ENCODE assay signal across 10 mouse cellular contexts in genomic region chr9:98427906-98428517, GRCm38 (mm10). TPM values are rescaled to one million over a fixed set of nuclear protein-coding genes. Genes with fewer than 3 reads are reported as not detected.
DNase-seq lines count a peak whose midpoint lies in the region; ATAC-seq lines count a peak whose summit lies in the region.
"Had no signal": no experiment of that assay in that cellular context is flagged by ENCODE, and none has a peak within 500 bp of the region (broad histone marks: within the 10 kb centered on the region; RNA-seq: fewer than 3 reads in every experiment).

No protein-coding gene starts in this region.

- no peak overlapping the region for H3K9ac ChIP-seq in heart, embryonic 14.5 days (ENCODE audit: low read length)
- H3K9ac ChIP-seq in liver, embryonic 15.5 days = no peak overlapping the region
- no peak overlapping the region for H3K9ac ChIP-seq in midbrain, embryonic 11.5 days (ENCODE audit: low read length)

- H3K4me1 ChIP-seq in embryonic facial prominence, embryonic 10.5 days = peaks cover 80% of the 10 kb centered on the region
- H3K4me1 ChIP-seq in heart, embryonic 14.5 days (ENCODE audit: control insufficient read depth in 2 of 2, insufficient read depth in 2 of 2, low read length in 2 of 2) = peaks cover 33 to 34% of the 10 kb centered on the region in 2 experiments
- peaks cover 31% of the 10 kb centered on the region for H3K4me1 ChIP-seq in liver, embryonic 15.5 days (replicated peaks)
- peaks cover 11% of the 10 kb centered on the region; the same call in 1 of the 2 replicates for H3K4me1 ChIP-seq in midbrain, embryonic 11.5 days (ENCODE audit: control insufficient read depth, insufficient read depth, low read length)

- WGBS in embryonic facial prominence, embryonic 10.5 days = 74% methylated on average over 4 of the region's 4 CpGs
- 50% methylated on average over 4 of the region's 4 CpGs for WGBS in heart, embryonic 14.5 days
- 44% methylated on average over 4 of the region's 4 CpGs for WGBS in liver, embryonic 15.5 days (ENCODE audit: insufficient replicate concordance)
- 74% methylated on average over 4 of the region's 4 CpGs for WGBS in midbrain, embryonic 11.5 days

- peak overlapping the region; percentile 19; the same call in 1 of the 2 replicates for H3K27ac ChIP-seq in embryonic facial prominence, embryonic 10.5 days (replicated peaks)
- peak overlapping the region; percentile 76 to 86 for H3K27ac ChIP-seq in heart, embryonic 14.5 days (replicated peaks in 1 of 2; ENCODE audit: control insufficient read depth in 1 of 2, insufficient read depth in 1 of 2, low read depth in 2 of 2, low read length in 2 of 2)
- H3K27ac ChIP-seq in liver, embryonic 15.5 days (replicated peaks) = peak overlapping the region; percentile 25; the same call in 1 of the 2 replicates
- no peak overlapping the region for H3K27ac ChIP-seq in midbrain, embryonic 11.5 days (ENCODE audit: low read depth, low read length)
- H3K27ac ChIP-seq: midbrain, embryonic 10.5 days had no signal

- H3K4me2 ChIP-seq in heart, embryonic 14.5 days (ENCODE audit: low read length) = peak overlapping the region; percentile 76
- no peak overlapping the region for H3K4me2 ChIP-seq in liver, embryonic 15.5 days
- H3K4me2 ChIP-seq in midbrain, embryonic 11.5 days = no peak overlapping the region

- H3K27me3 ChIP-seq in embryonic facial prominence, embryonic 10.5 days (replicated peaks; ENCODE audit: low read depth, poor library complexity, severe bottlenecking) = peaks cover 59% of the 10 kb centered on the region
- H3K27me3 ChIP-seq in heart, embryonic 14.5 days (ENCODE audit: control insufficient read depth, insufficient read depth, low read length) = no peaks in the 10 kb centered on the region
- H3K27me3 ChIP-seq in liver, embryonic 15.5 days = peaks cover 38% of the 10 kb centered on the region
- no peaks in the 10 kb centered on the region; the same call in 1 of the 2 replicates for H3K27me3 ChIP-seq in midbrain, embryonic 11.5 days (ENCODE audit: control insufficient read depth, insufficient read depth, low read length)

- no peak for ATAC-seq in heart, embryonic 14.5 days (ENCODE audit: insufficient number of reproducible peaks, insufficient read depth, low FRiP score, low read depth)
- ATAC-seq in liver, embryonic 15.5 days (ENCODE audit: insufficient read depth) = no peak
- ATAC-seq in midbrain, embryonic 11.5 days (ENCODE audit: low FRiP score) = no peak

- DNase-seq in heart, adult 18-20 months = peak; percentile 47 to 48
- DNase-seq in heart, postnatal 25 days (ENCODE audit: low spot score) = no peak
- DNase-seq in embryonic facial prominence, embryonic 10.5 days (ENCODE audit: low spot score) = no peak
- no peak for DNase-seq in midbrain, embryonic 11.5 days (ENCODE audit: low spot score, missing footprints)
- DNase-seq in cerebellum, adult 11-12 months = no peak
- DNase-seq in cerebellum, adult 9-11 months = no peak
- DNase-seq: left cerebral cortex, postnatal 4 days had no signal

- H3K36me3 ChIP-seq in embryonic facial prominence, embryonic 10.5 days (replicated peaks) = peaks cover 25% of the 10 kb centered on the region
- H3K36me3 ChIP-seq in heart, embryonic 14.5 days (ENCODE audit: control insufficient read depth, insufficient read depth, low read length) = 0 out of 2 replicates have a peak, but pooled peaks cover 7% of the 10 kb centered on the region
- no peaks in the 10 kb centered on the region for H3K36me3 ChIP-seq in liver, embryonic 15.5 days (replicated peaks)
- H3K36me3 ChIP-seq in midbrain, embryonic 11.5 days (ENCODE audit: control insufficient read depth, insufficient read depth, low read length) = no peaks in the 10 kb centered on the region
- H3K36me3 ChIP-seq: midbrain, embryonic 10.5 days had no signal

- no peaks in the 10 kb centered on the region for H3K9me3 ChIP-seq in embryonic facial prominence, embryonic 10.5 days
- no peaks in the 10 kb centered on the region for H3K9me3 ChIP-seq in heart, embryonic 14.5 days (ENCODE audit: control insufficient read depth, low read length)
- H3K9me3 ChIP-seq in liver, embryonic 15.5 days (replicated peaks) = no peaks in the 10 kb centered on the region
- no peaks in the 10 kb centered on the region for H3K9me3 ChIP-seq in midbrain, embryonic 11.5 days (ENCODE audit: control insufficient read depth, low read length)
- H3K9me3 ChIP-seq: midbrain, embryonic 10.5 days had no signal

- intact Hi-C loops in heart, postnatal 25 days (cut with DNase I) = no loop called here

- no peak overlapping the region for H3K4me3 ChIP-seq in embryonic facial prominence, embryonic 10.5 days
- no peak overlapping the region for H3K4me3 ChIP-seq in heart, embryonic 14.5 days (ENCODE audit: control insufficient read depth in 1 of 2, insufficient read depth in 1 of 2, low read depth in 1 of 2, low read length in 2 of 2)
- no peak overlapping the region for H3K4me3 ChIP-seq in liver, embryonic 15.5 days (replicated peaks)
- H3K4me3 ChIP-seq in midbrain, embryonic 11.5 days (ENCODE audit: low read depth, low read length) = no peak overlapping the region
- H3K4me3 ChIP-seq: midbrain, embryonic 10.5 days had no signal

RNA-seq across cellular contexts. Expression of gene Rbp1, which starts 5.3 kb away (rescaled TPM):
- 1 to 10 TPM; 6.7 to 7.7 TPM for total RNA-seq in heart, adult 18-20 months (2021)
- 1 to 10 TPM; 7.4 to 7.6 TPM for total RNA-seq in heart, postnatal 25 days (2021)
- 54.4 and 63.0 TPM in 2 replicates for polyA plus RNA-seq in embryonic facial prominence, embryonic 10.5 days (2016; fragmentation: Nextera tagmentation; extraction: Ambion mirVana)
- 58.9 and 70.7 TPM in 2 replicates for polyA plus RNA-seq in heart, embryonic 14.5 days (2014; fragmentation: Nextera tagmentation; extraction: Ambion mirVana)
- polyA plus RNA-seq in liver, embryonic 15.5 days (2015; fragmentation: Nextera tagmentation; extraction: Ambion mirVana) = 38.6 and 39.9 TPM in 2 replicates
- polyA plus RNA-seq in midbrain, embryonic 11.5 days (2014; fragmentation: Nextera tagmentation; extraction: Ambion mirVana) = 26.0 and 27.5 TPM in 2 replicates

RNA-seq across cellular contexts. Expression of gene Rbp2, which starts 57.9 kb away (rescaled TPM):
- total RNA-seq in heart, adult 18-20 months (2021) = not detected
- total RNA-seq in heart, postnatal 25 days (2021) = under 1 TPM in 1 of 2 experiments, not detected in 1; 0.39 TPM
- polyA plus RNA-seq in embryonic facial prominence, embryonic 10.5 days (2016; fragmentation: Nextera tagmentation; extraction: Ambion mirVana) = 0.44 and 0.65 TPM in 2 replicates
- polyA plus RNA-seq in heart, embryonic 14.5 days (2014; fragmentation: Nextera tagmentation; extraction: Ambion mirVana) = 0.35 and 0.75 TPM in 2 replicates
- polyA plus RNA-seq in liver, embryonic 15.5 days (2015; fragmentation: Nextera tagmentation; extraction: Ambion mirVana) = 14.6 and 36.4 TPM in 2 replicates
- 0.48 and 0.69 TPM in 2 replicates for polyA plus RNA-seq in midbrain, embryonic 11.5 days (2014; fragmentation: Nextera tagmentation; extraction: Ambion mirVana)
- total RNA-seq: left cerebral cortex, postnatal 4 days had no signal

Comparison
In these comparisons a context has a peak if more than half of its experiments do, and no peak if none do; other contexts are left out.
1. DNase-seq: peak in heart, adult 18-20 months (2 of 2); none in heart, postnatal 25 days (single experiment), embryonic facial prominence, embryonic 10.5 days (single experiment), midbrain, embryonic 11.5 days (single experiment), cerebellum, adult 11-12 months (single experiment) and cerebellum, adult 9-11 months (single experiment).